Mouse (Mus musculus): ENCODE measurements at regions not wholly inside any gene's neighbourhood (a gene's known extent, or its start where the extent isn't known, plus 50 kb on each side); places are given as distances from the start of the nearest gene placed in this dataset.

GRCm38 (mm10) chr13:60099469-60100129 lies 77.6 kb downstream of the Gas1 start:
- H3K27ac ChIP-seq: no peak overlapping the region
- no peak for ATAC-seq (ENCODE audit: low FRiP score)
- no peaks in the 10 kb centered on the region for H3K4me1 ChIP-seq (replicated peaks; ENCODE audit: control insufficient read depth, insufficient read depth, low read length)
- 65% methylated on average over 14 of the region's 14 CpGs for WGBS
- no peak overlapping the region for H3K9ac ChIP-seq
- no peak overlapping the region for H3K4me3 ChIP-seq (replicated peaks; ENCODE audit: low read length)
- no peaks in the 10 kb centered on the region for H3K36me3 ChIP-seq (replicated peaks; ENCODE audit: control insufficient read depth, insufficient read depth)
- DNase-seq (ENCODE audit: low spot score): no peak
- H3K9me3 ChIP-seq (ENCODE audit: control insufficient read depth, low read length): no peaks in the 10 kb centered on the region
- no peak overlapping the region for H3K4me2 ChIP-seq (replicated peaks)
- no peaks in the 10 kb centered on the region for H3K27me3 ChIP-seq (ENCODE audit: control insufficient read depth, insufficient read depth, low read length)

DNA sequence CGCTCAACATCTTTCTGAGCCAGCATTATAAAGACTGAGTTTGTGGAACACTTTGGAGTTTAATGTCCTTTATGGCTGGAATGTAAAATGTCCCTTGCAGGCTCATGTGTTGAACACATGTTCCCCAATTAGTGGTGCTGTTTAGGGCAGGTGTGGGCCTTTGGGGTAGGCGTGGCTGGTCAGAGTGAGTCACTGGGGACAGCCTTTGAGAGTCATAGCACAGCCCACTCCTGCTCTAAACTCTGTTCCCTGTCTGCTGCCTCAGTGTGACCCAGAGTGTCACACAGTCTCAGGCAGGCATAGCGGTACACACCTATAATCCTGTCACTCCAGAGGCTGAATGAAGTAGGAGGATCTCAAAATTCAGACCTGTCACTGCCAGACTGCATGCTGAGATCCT lies 78.8 kb downstream of the Gas1 start:
- Histone ChIP-seq H3K36me3 (replicated peaks; ENCODE audit: control insufficient read depth, insufficient read depth) (no peaks in the 10 kb centered on the region), H3K4me2 (replicated peaks) (no peak overlapping the region), H3K27me3 (ENCODE audit: control insufficient read depth, insufficient read depth, low read length) (no peaks in the 10 kb centered on the region), H3K4me3 (replicated peaks; ENCODE audit: low read length) (no peak overlapping the region), H3K9me3 (ENCODE audit: control insufficient read depth, low read length) (no peaks in the 10 kb centered on the region), H3K4me1 (replicated peaks; ENCODE audit: control insufficient read depth, insufficient read depth, low read length) (no peaks in the 10 kb centered on the region), H3K27ac (no peak overlapping the region), H3K9ac (no peak overlapping the region)
- DNase-seq (ENCODE audit: low spot score) (no peak), ATAC-seq (ENCODE audit: low FRiP score) (no peak)
- 74% methylated on average over 3 of the region's 3 CpGs for WGBS

DNA sequence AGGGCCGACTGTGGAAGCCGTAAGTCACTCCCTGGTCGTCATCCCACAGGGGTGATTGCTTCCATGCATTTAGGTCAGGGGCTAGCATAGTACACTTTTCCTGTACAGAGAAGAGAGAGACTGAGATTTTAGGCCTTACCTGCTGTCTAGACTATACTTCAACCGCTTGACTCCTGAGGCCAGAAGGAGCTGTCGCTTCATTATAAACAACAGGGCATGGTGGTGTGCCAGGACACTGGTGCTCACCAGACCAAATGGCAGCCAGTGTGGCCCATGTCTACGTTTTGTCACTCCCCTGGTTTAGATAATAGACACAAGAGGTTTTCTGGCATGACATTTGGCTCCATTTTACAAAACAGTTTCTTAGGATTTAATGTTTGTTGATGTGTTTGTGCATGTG lies 79.4 kb downstream of the Gas1 start:
- Histone ChIP-seq H3K9ac (no peak overlapping the region), H3K4me3 (replicated peaks; ENCODE audit: low read length) (no peak overlapping the region), H3K27me3 (ENCODE audit: control insufficient read depth, insufficient read depth, low read length) (no peaks in the 10 kb centered on the region), H3K4me1 (replicated peaks; ENCODE audit: control insufficient read depth, insufficient read depth, low read length) (no peaks in the 10 kb centered on the region), H3K9me3 (ENCODE audit: control insufficient read depth, low read length) (no peaks in the 10 kb centered on the region), H3K4me2 (replicated peaks) (no peak overlapping the region), H3K36me3 (replicated peaks; ENCODE audit: control insufficient read depth, insufficient read depth) (no peaks in the 10 kb centered on the region), H3K27ac (no peak overlapping the region)
- DNase-seq (ENCODE audit: low spot score) (no peak), ATAC-seq (ENCODE audit: low FRiP score) (no peak)
- 71% methylated on average over 6 of the region's 6 CpGs for WGBS

DNA sequence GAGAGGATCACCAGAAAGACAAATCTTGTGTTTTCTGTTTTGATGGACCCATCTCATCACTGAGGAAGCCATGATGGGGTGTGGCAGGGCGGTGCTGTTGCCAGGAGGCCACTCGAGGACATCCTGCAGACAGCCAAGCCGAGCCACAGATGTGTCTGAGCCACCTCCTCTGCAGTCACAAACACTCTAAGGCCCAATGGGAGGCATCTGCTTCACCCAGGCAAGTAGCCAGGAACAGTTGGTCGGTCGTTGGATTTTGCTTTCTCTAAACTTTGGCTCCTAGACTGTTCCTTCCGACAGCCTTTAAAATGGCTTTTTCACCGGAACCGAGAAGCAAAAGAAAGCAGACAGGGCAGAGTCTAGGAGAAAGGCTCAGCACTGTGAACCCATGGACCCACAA lies 90.5 kb downstream of the Gas1 start:
- no peak overlapping the region for H3K27ac ChIP-seq
- ATAC-seq (ENCODE audit: low FRiP score): no peak
- no peaks in the 10 kb centered on the region for H3K36me3 ChIP-seq (replicated peaks; ENCODE audit: control insufficient read depth, insufficient read depth)
- no peak overlapping the region for H3K4me2 ChIP-seq (replicated peaks)
- H3K9ac ChIP-seq: no peak overlapping the region
- WGBS: 78% methylated on average over 8 of the region's 8 CpGs
- no peak for DNase-seq (ENCODE audit: low spot score)
- H3K4me1 ChIP-seq (replicated peaks; ENCODE audit: control insufficient read depth, insufficient read depth, low read length): 0 out of 2 replicates have a peak, but pooled peaks cover 6% of the 10 kb centered on the region
- no peaks in the 10 kb centered on the region; the same call in 1 of the 2 replicates for H3K27me3 ChIP-seq (ENCODE audit: control insufficient read depth, insufficient read depth, low read length)
- H3K9me3 ChIP-seq (ENCODE audit: control insufficient read depth, low read length): no peaks in the 10 kb centered on the region
- no peak overlapping the region for H3K4me3 ChIP-seq (replicated peaks; ENCODE audit: low read length)

GRCm38 (mm10) chr13:60084975-60085374 lies 92.2 kb downstream of the Gas1 start:
- ATAC-seq (ENCODE audit: low FRiP score): peak; percentile 71
- H3K27ac ChIP-seq: no peak overlapping the region
- WGBS: 12% methylated on average over 12 of the region's 12 CpGs

DNA sequence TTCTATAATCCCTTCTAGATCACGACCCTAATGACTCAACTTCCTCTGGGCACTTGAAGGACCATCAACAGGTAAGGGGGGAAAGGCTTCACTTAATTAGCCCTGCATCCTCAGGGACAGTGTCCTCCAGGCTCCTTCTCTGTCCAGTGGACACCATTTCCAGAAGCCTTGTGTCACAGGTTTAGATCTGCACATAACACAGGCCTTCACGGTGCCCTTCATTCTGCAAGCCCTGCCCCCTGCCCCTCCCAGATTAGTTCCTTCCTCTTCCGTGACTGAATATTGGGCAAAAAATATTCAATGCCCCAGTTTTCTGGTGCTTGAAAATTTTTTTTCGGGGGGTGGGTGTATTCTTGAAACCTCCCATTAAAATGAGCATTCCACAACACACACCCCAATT lies 92.9 kb downstream of the Gas1 start:
- no peak overlapping the region for H3K9ac ChIP-seq
- WGBS: 65% methylated on average over 4 of the region's 4 CpGs
- ATAC-seq (ENCODE audit: low FRiP score) (no peak), DNase-seq (ENCODE audit: low spot score) (no peak)
- H3K4me2 ChIP-seq (replicated peaks): no peak overlapping the region
- H3K27ac ChIP-seq: no peak overlapping the region
- no peaks in the 10 kb centered on the region for H3K9me3 ChIP-seq (ENCODE audit: control insufficient read depth, low read length)
- H3K4me3 ChIP-seq (replicated peaks; ENCODE audit: low read length): no peak overlapping the region
- 0 out of 2 replicates have a peak, but pooled peaks cover 6% of the 10 kb centered on the region for H3K4me1 ChIP-seq (replicated peaks; ENCODE audit: control insufficient read depth, insufficient read depth, low read length)
- no peaks in the 10 kb centered on the region; the same call in 1 of the 2 replicates for H3K27me3 ChIP-seq (ENCODE audit: control insufficient read depth, insufficient read depth, low read length)
- no peaks in the 10 kb centered on the region for H3K36me3 ChIP-seq (replicated peaks; ENCODE audit: control insufficient read depth, insufficient read depth)

More at GRCm38 (mm10) chr13:60084975-60085374, 92.2 kb downstream of the Gas1 start:
- H3K9ac ChIP-seq: 0 out of 2 replicates have a peak overlapping the region, but pooled peaks have one; percentile 40
- H3K4me1 ChIP-seq (replicated peaks; ENCODE audit: control insufficient read depth, insufficient read depth, low read length): 0 out of 2 replicates have a peak, but pooled peaks cover 6% of the 10 kb centered on the region
- H3K9me3 ChIP-seq (ENCODE audit: control insufficient read depth, low read length): no peaks in the 10 kb centered on the region
- H3K27me3 ChIP-seq (ENCODE audit: control insufficient read depth, insufficient read depth, low read length): no peaks in the 10 kb centered on the region; the same call in 1 of the 2 replicates
- no peak overlapping the region for H3K4me3 ChIP-seq (replicated peaks; ENCODE audit: low read length)
- peak; percentile 29 for DNase-seq (ENCODE audit: low spot score)
- H3K4me2 ChIP-seq (replicated peaks): no peak overlapping the region; the same call in 1 of the 2 replicates
- no peaks in the 10 kb centered on the region for H3K36me3 ChIP-seq (replicated peaks; ENCODE audit: control insufficient read depth, insufficient read depth)

DNA sequence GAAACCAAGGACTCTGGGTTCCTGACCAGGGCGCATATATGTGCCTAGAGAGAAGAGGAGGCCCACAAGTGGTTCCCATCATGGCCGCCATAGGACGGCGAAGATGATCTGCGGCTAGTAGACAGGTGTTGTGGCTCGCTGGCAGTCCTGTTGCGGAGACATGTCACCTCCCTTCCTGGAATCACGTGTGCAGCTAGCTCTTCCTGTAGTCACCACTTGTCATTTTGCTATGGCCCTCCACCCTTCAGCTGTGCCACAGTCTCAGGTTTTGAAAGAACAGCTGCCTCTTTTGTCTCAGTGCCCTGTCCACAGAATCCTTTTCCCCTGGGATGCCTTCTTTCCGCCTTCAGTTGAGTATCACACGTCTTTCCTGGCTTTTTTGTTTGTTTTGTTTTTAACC lies 97.1 kb downstream of the Gas1 start:
- 0 out of 2 replicates have a peak, but pooled peaks cover 3% of the 10 kb centered on the region for H3K4me1 ChIP-seq (replicated peaks; ENCODE audit: control insufficient read depth, insufficient read depth, low read length)
- no peak overlapping the region for H3K27ac ChIP-seq
- H3K4me3 ChIP-seq (replicated peaks; ENCODE audit: low read length): no peak overlapping the region
- DNase-seq (ENCODE audit: low spot score) (no peak), ATAC-seq (ENCODE audit: low FRiP score) (no peak)
- no peaks in the 10 kb centered on the region; the same call in 1 of the 2 replicates for H3K27me3 ChIP-seq (ENCODE audit: control insufficient read depth, insufficient read depth, low read length)
- no peak overlapping the region for H3K4me2 ChIP-seq (replicated peaks)
- H3K9ac ChIP-seq: no peak overlapping the region
- no peaks in the 10 kb centered on the region for H3K36me3 ChIP-seq (replicated peaks; ENCODE audit: control insufficient read depth, insufficient read depth)
- WGBS: 79% methylated on average over 10 of the region's 10 CpGs
- H3K9me3 ChIP-seq (ENCODE audit: control insufficient read depth, low read length): no peaks in the 10 kb centered on the region

DNA sequence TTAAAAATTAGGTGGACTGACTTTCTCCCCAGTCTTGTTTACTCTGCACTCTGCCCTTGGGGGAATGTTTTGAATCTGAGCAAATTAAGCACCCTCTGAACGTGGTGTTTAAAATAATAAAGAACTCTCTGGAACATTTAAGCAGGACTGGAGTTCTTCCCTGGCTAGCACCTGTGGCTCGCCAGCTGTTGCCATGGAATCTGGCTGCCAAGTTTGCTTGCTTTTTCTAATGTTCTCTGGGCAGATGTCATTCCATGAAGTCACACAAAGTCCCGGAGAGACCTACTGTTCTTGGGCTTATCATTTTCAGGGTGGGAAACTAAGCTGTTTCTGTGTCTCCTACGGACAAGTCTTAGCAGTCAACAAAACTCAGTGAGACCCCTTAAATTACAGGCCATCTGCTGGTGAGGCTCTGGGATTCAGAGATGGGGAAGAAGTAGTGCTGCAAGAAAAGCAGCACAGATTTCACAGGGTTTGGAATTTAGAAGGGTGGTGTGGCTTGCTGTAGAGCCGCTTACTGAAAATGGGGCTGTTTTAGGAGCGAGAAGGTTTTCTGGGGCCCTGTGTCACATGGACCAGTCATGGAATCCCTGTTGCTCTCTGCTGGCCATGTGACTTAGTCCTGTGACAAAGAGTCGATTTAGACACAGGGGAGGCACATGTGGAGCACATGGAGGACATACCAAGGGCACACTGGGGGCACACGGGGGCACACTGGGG lies 98.7 kb downstream of the Gas1 start:
- 81% methylated on average over 8 of the region's 8 CpGs for WGBS
- H3K4me2 ChIP-seq (replicated peaks): no peak overlapping the region
- H3K36me3 ChIP-seq (replicated peaks; ENCODE audit: control insufficient read depth, insufficient read depth): no peaks in the 10 kb centered on the region
- no peaks in the 10 kb centered on the region; the same call in 1 of the 2 replicates for H3K27me3 ChIP-seq (ENCODE audit: control insufficient read depth, insufficient read depth, low read length)
- H3K9me3 ChIP-seq (ENCODE audit: control insufficient read depth, low read length): no peaks in the 10 kb centered on the region
- ATAC-seq (ENCODE audit: low FRiP score) (no peak), DNase-seq (ENCODE audit: low spot score) (no peak)
- H3K4me1 ChIP-seq (replicated peaks; ENCODE audit: control insufficient read depth, insufficient read depth, low read length): no peaks in the 10 kb centered on the region
- no peak overlapping the region for H3K4me3 ChIP-seq (replicated peaks; ENCODE audit: low read length)
- no peak overlapping the region for H3K27ac ChIP-seq
- no peak overlapping the region for H3K9ac ChIP-seq

GRCm38 (mm10) chr13:60076147-60076800 lies 100.9 kb downstream of the Gas1 start:
- Histone ChIP-seq H3K4me1 (replicated peaks; ENCODE audit: control insufficient read depth, insufficient read depth, low read length) (no peaks in the 10 kb centered on the region), H3K4me3 (replicated peaks; ENCODE audit: low read length) (no peak overlapping the region), H3K9ac (no peak overlapping the region), H3K36me3 (replicated peaks; ENCODE audit: control insufficient read depth, insufficient read depth) (no peaks in the 10 kb centered on the region), H3K9me3 (ENCODE audit: control insufficient read depth, low read length) (no peaks in the 10 kb centered on the region), H3K27ac (no peak overlapping the region), H3K4me2 (replicated peaks) (no peak overlapping the region), H3K27me3 (ENCODE audit: control insufficient read depth, insufficient read depth, low read length) (no peaks in the 10 kb centered on the region)
- WGBS: 64% methylated on average over 6 of the region's 6 CpGs
- DNase-seq (ENCODE audit: low spot score) (no peak), ATAC-seq (ENCODE audit: low FRiP score) (peak; percentile 37; the same call in 1 of the 2 replicates)

Measured in hindbrain, embryonic 14.5 days (tissue).